Mouse (Mus musculus) urinary bladder, postnatal 36 days (tissue): ENCODE data around the gene Limd1.
A peak's percentile ranks its signal among the peaks of the same experiment; 100 is the strongest.

ENCODE experiments used
- DNase-seq, 2 experiments: peaks; one replicate each; pipeline ENCODE4 v3.0.0; 2022; ENCODE audit warnings: low spot score in 2 of 2, mixed read lengths in 1 of 2

The Limd1 gene

GRCm38 (mm10) chr9:123515087-123515486 lies 36.6 kb downstream of the Limd1 start:
- DNase-seq, result no peak

GRCm38 (mm10) chr9:123516641-123517385 lies 38.3 kb downstream of the Limd1 start:
- no peak for DNase-seq

- no peak for DNase-seq
Measured at GRCm38 (mm10) chr9:123518969-123519894, 40.7 kb downstream of the Limd1 start.

- DNase-seq, result no peak
Measured at GRCm38 (mm10) chr9:123520735-123521134, 42.2 kb downstream of the Limd1 start.

- DNase-seq, result no peak
Measured at GRCm38 (mm10) chr9:123523676-123524075, 45.2 kb downstream of the Limd1 start.

GRCm38 (mm10) chr9:123525095-123525494 lies 46.6 kb downstream of the Limd1 start:
- DNase-seq, result peak in 1 of 2 experiments; percentile 45

GRCm38 (mm10) chr9:123526502-123526901 lies 48.0 kb downstream of the Limd1 start:
- DNase-seq, result no peak

GRCm38 (mm10) chr9:123528087-123528925 lies 49.8 kb downstream of the Limd1 start:
- no peak for DNase-seq

GRCm38 (mm10) chr9:123528926-123529295 lies 50.4 kb downstream of the Limd1 start:
- peak in 1 of 2 experiments; percentile 36 for DNase-seq

GRCm38 (mm10) chr9:123529392-123530157 lies 51.1 kb downstream of the Limd1 start, which contains the start of gene Sacm1l:
Gene Sacm1l, plus strand, starts transcription at chr9:123529759.
- DNase-seq, result peak; percentile 93 to 99

GRCm38 (mm10) chr9:123530158-123530475 lies 51.6 kb downstream of the Limd1 start:
- DNase-seq, result no peak

- DNase-seq, result no peak
Measured at GRCm38 (mm10) chr9:123530566-123531130, 52.1 kb downstream of the Limd1 start.

GRCm38 (mm10) chr9:123531234-123531633 lies 52.7 kb downstream of the Limd1 start:
- DNase-seq, result no peak

GRCm38 (mm10) chr9:123536613-123537012 lies 58.1 kb downstream of the Limd1 start:
- DNase-seq, result no peak

- no peak for DNase-seq
Measured at GRCm38 (mm10) chr9:123538189-123538588, 59.7 kb downstream of the Limd1 start.

GRCm38 (mm10) chr9:123539093-123539492 lies 60.6 kb downstream of the Limd1 start:
- no peak for DNase-seq

- no peak for DNase-seq
Measured at GRCm38 (mm10) chr9:123539823-123540222, 61.3 kb downstream of the Limd1 start.

GRCm38 (mm10) chr9:123554599-123554998 lies 76.1 kb downstream of the Limd1 start:
- no peak for DNase-seq
